Mouse (Mus musculus) hindbrain, embryonic 11.5 days (tissue): ENCODE results near the gene Gm10663. TPM values are rescaled to one million over a fixed set of nuclear protein-coding genes. Genes with fewer than 3 reads are reported as not detected.

Experiments
- ATAC-seq: fragments of 200-750 bp; cut with Nextera tagmentation; 2 replicates; pipeline ENCODE4 v1.8.0; 2017; ENCODE audit warnings: mild to moderate bottlenecking, moderate TSS enrichment, moderate library complexity; ENCODE audit not compliant: low FRiP score
- DNase-seq: peaks from one replicate; pipeline ENCODE4 v3.0.0-alpha.2; 2015; ENCODE audit warnings: low spot score
- H3K27ac ChIP-seq: fragments of 300-500 bp; sonication (generic); 2 replicates; pipeline ENCODE4 v1.5.1; 2014; ENCODE audit warnings: mild to moderate bottlenecking, low read depth, low read length
- H3K27me3 ChIP-seq: fragments of 300-500 bp; sonication (generic); 2 replicates; pipeline ENCODE4 v1.6.1; 2014; ENCODE audit warnings: mild to moderate bottlenecking, low read length, moderate library complexity, mixed read lengths; ENCODE audit not compliant: control insufficient read depth, insufficient read depth
- H3K36me3 ChIP-seq: fragments of 300-500 bp; sonication (generic); 2 replicates; pipeline ENCODE4 v1.6.1; 2014; ENCODE audit warnings: mild to moderate bottlenecking, low read length, moderate library complexity, mixed read lengths; ENCODE audit not compliant: control insufficient read depth, insufficient read depth
- H3K4me1 ChIP-seq: fragments of 300-500 bp; sonication (generic); replicated peaks from 2 replicates; pipeline ENCODE4 v1.6.1; 2014; ENCODE audit warnings: low read length, mixed read lengths; ENCODE audit not compliant: control insufficient read depth, insufficient read depth
- H3K4me2 ChIP-seq: fragments of 300-500 bp; sonication (generic); replicated peaks from 2 replicates; pipeline ENCODE4 v1.6.1; 2014; ENCODE audit warnings: mild to moderate bottlenecking, low read depth, low read length
- H3K4me3 ChIP-seq: fragments of 300-500 bp; sonication (generic); 2 replicates; pipeline ENCODE4 v1.5.1; 2014; ENCODE audit warnings: low read depth, low read length
- H3K9ac ChIP-seq: fragments of 300-500 bp; sonication (generic); 2 replicates; pipeline ENCODE4 v1.6.1; 2014; ENCODE audit warnings: low read depth, low read length
- H3K9me3 ChIP-seq: fragments of 300-500 bp; sonication (generic); 2 replicates; pipeline ENCODE4 v1.6.1; 2016; ENCODE audit warnings: low read length; ENCODE audit not compliant: control insufficient read depth
- WGBS: fragments of 180-500 bp; shearing (Covaris S2); extraction: QIAGEN DNeasy Blood & Tissue Kit; methylation state at CpG from one replicate; pipeline ENCODE4 v1.1.7; 2014; 5-methylcytosine and 5-hydroxymethylcytosine counted together
- polyA plus RNA-seq: library from polyadenylated mRNA; unstranded; fragments of >200 nt; fragmentation: Nextera tagmentation; extraction: Ambion mirVana; gene quantifications from 2 replicates; pipeline ENCODE4 v1.2.1, GENCODE M21; 2014

Gene Gm10663
- polyA plus RNA-seq, 1 experiment from 2014 or later, result not detected

DNA sequence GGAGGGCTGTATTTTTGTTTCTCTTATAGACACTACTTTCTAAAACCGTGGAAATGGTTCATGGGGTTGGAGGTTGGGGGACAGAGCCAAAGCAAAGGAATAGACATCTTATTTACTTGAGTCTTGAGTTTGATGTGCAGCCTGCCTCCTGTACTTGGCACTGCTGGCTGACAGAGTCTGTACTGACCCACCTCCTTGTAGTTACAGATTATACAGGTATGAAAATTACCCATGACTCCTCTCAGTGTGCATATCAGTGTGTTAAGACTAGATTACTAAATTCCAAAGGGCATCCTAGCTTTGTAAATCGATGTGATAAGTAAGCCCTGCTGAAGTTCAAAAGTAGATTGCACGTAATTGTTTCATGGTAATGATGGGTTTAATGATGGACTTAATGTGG is 51.6 kb downstream of the Gm10663 start:
- 79% methylated on average over 3 of the region's 3 CpGs for WGBS
- DNase-seq (no peak), ATAC-seq (no peak)
- Histone ChIP-seq H3K27me3 (no peaks in the 10 kb centered on the region), H3K4me3 (no peak overlapping the region), H3K4me1 (no peaks in the 10 kb centered on the region), H3K4me2 (no peak overlapping the region), H3K9ac (no peak overlapping the region), H3K9me3 (no peaks in the 10 kb centered on the region), H3K36me3 (no peaks in the 10 kb centered on the region), H3K27ac (no peak overlapping the region)

Other genes with a start within 250 kb of the Gm10663 start
- 14.9 and 19.3 TPM in 2 replicates for gene Klhl2, start 225.0 kb upstream of the Gm10663 start, polyA plus RNA-seq
- 18.6 and 19.3 TPM in 2 replicates for gene Tmem192, start 127.8 kb upstream of the Gm10663 start, polyA plus RNA-seq
- not detected in 2 replicates for gene Trim75, start 87.2 kb upstream of the Gm10663 start, polyA plus RNA-seq
- not detected in 2 replicates for gene Trim61, start 56.5 kb upstream of the Gm10663 start, polyA plus RNA-seq
- not detected in 2 replicates for gene Trim60, start 56.4 kb upstream of the Gm10663 start, polyA plus RNA-seq
- 2.2 and 3.5 TPM in 2 replicates for gene Apela, start 37.7 kb upstream of the Gm10663 start, polyA plus RNA-seq
- gene BC030870, start 54.5 kb downstream of the Gm10663 start, polyA plus RNA-seq, result not detected in 2 replicates